ENCODE assay signal across 30 mouse cellular contexts in the genomic region with DNA sequence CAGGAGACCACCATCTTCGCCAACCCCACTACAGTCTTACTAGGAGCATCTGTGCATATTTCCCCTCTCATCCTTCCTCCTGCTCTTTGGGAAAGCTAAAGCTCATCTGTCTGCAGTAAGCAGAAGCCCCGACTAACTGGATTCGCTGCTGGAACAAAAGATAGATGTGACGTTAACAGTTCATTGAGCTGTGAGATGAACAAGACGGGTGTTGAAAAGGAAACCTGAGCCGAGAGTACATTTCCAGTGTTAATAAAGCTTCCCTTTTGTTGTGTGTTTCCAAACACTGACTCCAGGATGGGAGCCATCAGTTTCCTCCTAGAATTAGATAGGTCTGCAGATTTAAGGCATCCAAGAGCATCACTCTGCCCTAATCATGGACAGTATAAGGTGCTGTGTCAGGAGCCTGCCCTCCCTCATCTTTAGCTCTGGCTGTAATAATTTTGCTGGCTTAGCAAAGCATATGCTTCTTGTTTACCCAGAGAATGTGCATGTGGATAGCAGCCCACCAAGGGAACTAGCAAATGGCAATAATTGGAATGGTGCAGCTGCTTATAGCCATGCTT.
DNase-seq lines count a peak whose midpoint lies in the region; ATAC-seq and TF ChIP-seq lines count a peak whose summit lies in the region.
"Had no signal": no experiment of that assay in that cellular context is flagged by ENCODE, and none has a peak within 500 bp of the region (broad histone marks: within the 10 kb centered on the region; RNA-seq: fewer than 3 reads in every experiment).

No protein-coding gene starts in this region.

- no peak overlapping the region; the same call in 1 of the 2 replicates for H3K27ac ChIP-seq in hindbrain, embryonic 12.5 days
- no peak overlapping the region for H3K27ac ChIP-seq in hindbrain, postnatal 0 days
- no peak overlapping the region for H3K27ac ChIP-seq in midbrain, postnatal 0 days (ENCODE audit: low read depth, low read length)
- no peak overlapping the region for H3K27ac ChIP-seq in midbrain, embryonic 15.5 days
- no peak overlapping the region for H3K27ac ChIP-seq in hindbrain, embryonic 16.5 days (ENCODE audit: low read depth, low read length)
- H3K27ac ChIP-seq: embryonic facial prominence, embryonic 13.5 days; left cerebral cortex, adult 2 months; limb, embryonic 15.5 days; liver, embryonic 14.5 days had no signal

- no peak overlapping the region for H3K4me3 ChIP-seq in hindbrain, embryonic 12.5 days
- no peak overlapping the region for H3K4me3 ChIP-seq in hindbrain, postnatal 0 days (ENCODE audit: low read length)
- no peak overlapping the region for H3K4me3 ChIP-seq in midbrain, postnatal 0 days (ENCODE audit: low read depth, low read length)
- H3K4me3 ChIP-seq in midbrain, embryonic 15.5 days, result no peak overlapping the region
- H3K4me3 ChIP-seq in hindbrain, embryonic 16.5 days (ENCODE audit: low read length), result no peak overlapping the region
- H3K4me3 ChIP-seq: embryonic facial prominence, embryonic 13.5 days; erythroblast, embryonic 14.5 days; heart, embryonic 12.5 days; left cerebral cortex, adult 2 months; limb, embryonic 15.5 days; megakaryocyte, embryonic 14.5 days had no signal

- no peak for DNase-seq in hindbrain, postnatal 0 days (ENCODE audit: low spot score)
- DNase-seq in midbrain, postnatal 0 days (ENCODE audit: low spot score), result peak; percentile 15
- no peak for DNase-seq in heart, adult 9 months (ENCODE audit: low spot score in 2 of 2)
- DNase-seq: B cell, adult 2 months; cerebellum, adult 11-12 months; gastrocnemius, postnatal 14 days; heart, adult 11 months; heart, postnatal 10 days; layer of hippocampus, adult 9-11 months; left cerebral cortex, postnatal 4 days; lung, embryonic 14.5 days; lung, postnatal 36 days; thymus, postnatal 14 days had no signal

- no peaks in the 10 kb centered on the region for H3K27me3 ChIP-seq in hindbrain, embryonic 12.5 days
- no peaks in the 10 kb centered on the region for H3K27me3 ChIP-seq in hindbrain, postnatal 0 days (ENCODE audit: insufficient read depth, low read length)
- no peaks in the 10 kb centered on the region for H3K27me3 ChIP-seq in midbrain, postnatal 0 days (ENCODE audit: insufficient read depth, low read length)
- H3K27me3 ChIP-seq in midbrain, embryonic 15.5 days (replicated peaks), result no peaks in the 10 kb centered on the region
- H3K27me3 ChIP-seq in hindbrain, embryonic 16.5 days (replicated peaks; ENCODE audit: control insufficient read depth, insufficient read depth, low read length), result no peaks in the 10 kb centered on the region
- H3K27me3 ChIP-seq: CH12.LX; embryonic facial prominence, embryonic 13.5 days; heart, embryonic 12.5 days; limb, embryonic 15.5 days; megakaryocyte, embryonic 14.5 days; Patski had no signal

- ATAC-seq in hindbrain, embryonic 12.5 days (ENCODE audit: low FRiP score), result peak; percentile 46; the same call in 1 of the 2 replicates
- ATAC-seq in hindbrain, postnatal 0 days, result no peak
- no peak for ATAC-seq in midbrain, postnatal 0 days (ENCODE audit: low FRiP score)
- ATAC-seq in midbrain, embryonic 15.5 days (replicated peaks), result no peak
- ATAC-seq in hindbrain, embryonic 16.5 days, result peak; percentile 69
- ATAC-seq in frontal cortex, adult (ENCODE audit: low TSS enrichment), result no peak
- ATAC-seq: forebrain, embryonic 16.5 days; intestine, postnatal 0 days; midbrain, embryonic 16.5 days; Patski had no signal

- H3K4me1 ChIP-seq in hindbrain, embryonic 12.5 days, result no peaks in the 10 kb centered on the region
- H3K4me1 ChIP-seq in hindbrain, postnatal 0 days (ENCODE audit: insufficient read depth, low read length), result no peaks in the 10 kb centered on the region
- no peaks in the 10 kb centered on the region for H3K4me1 ChIP-seq in midbrain, postnatal 0 days (ENCODE audit: insufficient read depth, low read length)
- H3K4me1 ChIP-seq in midbrain, embryonic 15.5 days, result no peaks in the 10 kb centered on the region
- H3K4me1 ChIP-seq in hindbrain, embryonic 16.5 days (ENCODE audit: control insufficient read depth, insufficient read depth, low read depth, low read length), result no peaks in the 10 kb centered on the region
- H3K4me1 ChIP-seq: heart, embryonic 12.5 days; limb, embryonic 15.5 days; megakaryocyte, embryonic 14.5 days had no signal

- 45% methylated on average over 6 of the region's 6 CpGs for WGBS in hindbrain, embryonic 12.5 days
- 40% methylated on average over 6 of the region's 6 CpGs for WGBS in hindbrain, postnatal 0 days
- WGBS in midbrain, postnatal 0 days, result 44% methylated on average over 6 of the region's 6 CpGs
- 50% methylated on average over 6 of the region's 6 CpGs for WGBS in midbrain, embryonic 15.5 days
- 39% methylated on average over 6 of the region's 6 CpGs for WGBS in hindbrain, embryonic 16.5 days

- TF ChIP-seq CTCF in hindbrain, postnatal 0 days (IDR thresholded peaks at IDR 0.05; ENCODE audit: low read depth), result no peak
- TF ChIP-seq CTCF in midbrain, postnatal 0 days (IDR thresholded peaks at IDR 0.05), result no peak

- H3K36me3 ChIP-seq in hindbrain, embryonic 12.5 days, result no peaks in the 10 kb centered on the region
- H3K36me3 ChIP-seq in hindbrain, postnatal 0 days (ENCODE audit: insufficient read depth, low read length), result no peaks in the 10 kb centered on the region
- no peaks in the 10 kb centered on the region for H3K36me3 ChIP-seq in midbrain, postnatal 0 days (ENCODE audit: insufficient read depth, low read length)
- H3K36me3 ChIP-seq in midbrain, embryonic 15.5 days (replicated peaks), result no peaks in the 10 kb centered on the region
- H3K36me3 ChIP-seq in hindbrain, embryonic 16.5 days (ENCODE audit: control insufficient read depth, insufficient read depth, low read length), result no peaks in the 10 kb centered on the region
- H3K36me3 ChIP-seq: embryonic facial prominence, embryonic 13.5 days; G1E; heart, embryonic 12.5 days; limb, embryonic 15.5 days had no signal

- no peaks in the 10 kb centered on the region for H3K9me3 ChIP-seq in hindbrain, embryonic 12.5 days (replicated peaks)
- no peaks in the 10 kb centered on the region for H3K9me3 ChIP-seq in hindbrain, postnatal 0 days (ENCODE audit: low read length)
- no peaks in the 10 kb centered on the region for H3K9me3 ChIP-seq in midbrain, postnatal 0 days (ENCODE audit: low read length)
- no peaks in the 10 kb centered on the region for H3K9me3 ChIP-seq in midbrain, embryonic 15.5 days
- no peaks in the 10 kb centered on the region for H3K9me3 ChIP-seq in hindbrain, embryonic 16.5 days (ENCODE audit: control insufficient read depth, low read length)
- H3K9me3 ChIP-seq: embryonic facial prominence, embryonic 13.5 days; limb, embryonic 15.5 days had no signal

- no peak overlapping the region for H3K9ac ChIP-seq in hindbrain, embryonic 12.5 days
- no peak overlapping the region for H3K9ac ChIP-seq in hindbrain, postnatal 0 days (replicated peaks; ENCODE audit: low read length)
- H3K9ac ChIP-seq in midbrain, postnatal 0 days (replicated peaks; ENCODE audit: low read length, poor library complexity, severe bottlenecking), result no peak overlapping the region
- H3K9ac ChIP-seq in midbrain, embryonic 15.5 days, result no peak overlapping the region
- H3K9ac ChIP-seq in hindbrain, embryonic 16.5 days (ENCODE audit: low read depth, low read length), result no peak overlapping the region
- H3K9ac ChIP-seq: embryonic facial prominence, embryonic 13.5 days; heart, embryonic 12.5 days; limb, embryonic 15.5 days; liver, embryonic 14.5 days; lung, embryonic 14.5 days had no signal

- no peak overlapping the region for H3K4me2 ChIP-seq in hindbrain, embryonic 12.5 days (replicated peaks)
- no peak overlapping the region for H3K4me2 ChIP-seq in hindbrain, postnatal 0 days (ENCODE audit: low read depth, low read length)
- H3K4me2 ChIP-seq in midbrain, postnatal 0 days (ENCODE audit: low read depth, low read length, poor library complexity, severe bottlenecking), result no peak overlapping the region
- H3K4me2 ChIP-seq in midbrain, embryonic 15.5 days, result no peak overlapping the region
- H3K4me2 ChIP-seq in hindbrain, embryonic 16.5 days (ENCODE audit: low read length), result no peak overlapping the region
- H3K4me2 ChIP-seq: embryonic facial prominence, embryonic 13.5 days; heart, embryonic 12.5 days; limb, embryonic 15.5 days; lung, embryonic 14.5 days had no signal

Comparison
In these comparisons a context has a peak if more than half of its experiments do, and no peak if none do; other contexts are left out.
1. ATAC-seq: peak in hindbrain, embryonic 12.5 days (single experiment) and hindbrain, embryonic 16.5 days (single experiment); none in hindbrain, postnatal 0 days (single experiment), midbrain, postnatal 0 days (single experiment), midbrain, embryonic 15.5 days (single experiment) and frontal cortex, adult (single experiment).